Mouse (Mus musculus): ENCODE data around the gene Hoxd9. TPM values are rescaled to one million over a fixed set of nuclear protein-coding genes. Genes with fewer than 3 reads are reported as not detected.

The Hoxd9 gene
- polyA plus RNA-seq, 1 experiment from 2014 or later, result 0.13 TPM

DNA sequence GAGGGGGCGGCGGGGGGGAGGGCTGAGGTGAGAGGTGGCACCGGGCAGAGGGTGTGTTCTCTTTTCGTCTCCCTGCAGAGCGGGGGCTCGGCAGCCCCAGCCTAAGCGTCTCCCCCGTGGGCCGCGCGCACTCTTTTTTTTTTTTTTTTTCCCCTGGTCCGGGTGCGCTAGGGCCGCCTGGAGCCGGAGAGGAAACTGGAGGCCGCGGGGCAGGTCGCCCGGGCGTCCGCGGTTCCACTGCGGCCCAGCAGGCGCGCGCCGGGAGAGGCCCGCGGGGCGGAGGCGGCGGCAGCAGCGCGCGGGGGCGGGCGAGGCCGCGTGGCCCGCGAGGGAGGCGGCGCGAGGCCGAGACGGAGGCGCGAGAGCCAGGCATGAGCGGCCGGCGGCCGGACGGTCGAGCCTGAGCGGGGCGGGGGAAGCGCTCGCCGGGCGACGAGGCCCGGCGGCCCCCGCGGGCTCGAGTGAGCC, 7.5 kb downstream of the Hoxd9 start:
- Histone ChIP-seq H3K4me3 (ENCODE audit: low read depth, low read length) (peak overlapping the region; percentile 42), H3K27ac (ENCODE audit: low read depth) (no peak overlapping the region), H3K36me3 (ENCODE audit: insufficient read depth) (no peaks in the 10 kb centered on the region), H3K9ac (peak overlapping the region; percentile 36; the same call in 1 of the 2 replicates), H3K4me2 (peak overlapping the region; percentile 75), H3K9me3 (ENCODE audit: low read depth, low read length) (no peaks in the 10 kb centered on the region), H3K27me3 (ENCODE audit: insufficient read depth, low read length) (peaks cover 96% of the 10 kb centered on the region), H3K4me1 (ENCODE audit: insufficient read depth) (no peaks in the 10 kb centered on the region)
- 0 out of 2 replicates have a peak, but pooled peaks have one; percentile 22 for ATAC-seq (ENCODE audit: insufficient read depth)
- DNase-seq, result peak; percentile 49
- no peak for TF ChIP-seq CTCF (IDR thresholded peaks at IDR 0.05; ENCODE audit: low read depth)
- WGBS, result under 1% methylated on average over 55 of the region's 66 CpGs

DNA sequence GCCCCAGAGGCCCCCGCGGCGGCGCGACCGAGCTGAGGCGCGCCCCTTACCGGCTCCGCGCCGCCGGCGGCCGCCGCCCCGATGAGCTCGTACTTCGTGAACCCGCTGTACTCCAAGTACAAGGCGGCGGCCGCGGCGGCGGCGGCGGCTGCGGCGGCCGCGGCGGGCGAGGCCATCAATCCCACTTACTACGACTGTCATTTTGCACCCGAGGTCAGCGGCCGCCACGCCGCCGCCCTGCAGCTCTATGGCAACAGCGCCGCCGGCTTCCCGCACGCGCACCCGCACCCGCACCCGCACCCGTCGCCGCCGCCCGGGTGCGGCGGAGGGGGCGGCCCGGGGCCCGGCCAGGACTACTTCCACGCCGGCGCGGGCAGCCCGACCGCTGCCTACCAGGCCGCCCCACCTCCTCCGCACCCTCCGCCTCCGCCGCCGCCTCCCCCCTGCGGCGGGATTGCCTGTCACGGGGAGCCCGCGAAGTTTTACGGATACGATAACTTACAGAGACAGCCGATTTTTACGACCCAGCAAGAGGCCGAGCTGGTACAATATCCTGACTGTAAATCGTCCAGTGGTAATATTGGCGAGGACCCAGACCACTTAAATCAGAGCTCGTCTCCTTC, 8.1 kb downstream of the Hoxd9 start:
- ATAC-seq (ENCODE audit: insufficient read depth) (0 out of 2 replicates have a peak, but pooled peaks have one; percentile 44), DNase-seq (no peak)
- no peak overlapping the region for H3K27ac ChIP-seq (ENCODE audit: low read depth)
- no peaks in the 10 kb centered on the region for H3K4me1 ChIP-seq (ENCODE audit: insufficient read depth)
- H3K27me3 ChIP-seq (ENCODE audit: insufficient read depth, low read length), result peaks cover 96% of the 10 kb centered on the region
- under 1% methylated on average over 83 of the region's 85 CpGs for WGBS
- no peaks in the 10 kb centered on the region for H3K36me3 ChIP-seq (ENCODE audit: insufficient read depth)
- H3K4me3 ChIP-seq (ENCODE audit: low read depth, low read length), result peak overlapping the region; percentile 42
- H3K9me3 ChIP-seq (ENCODE audit: low read depth, low read length), result no peaks in the 10 kb centered on the region
- TF ChIP-seq CTCF (IDR thresholded peaks at IDR 0.05; ENCODE audit: low read depth), result no peak
- H3K4me2 ChIP-seq, result peak overlapping the region; percentile 75
- H3K9ac ChIP-seq, result peak overlapping the region; percentile 36; the same call in 1 of the 2 replicates

DNA sequence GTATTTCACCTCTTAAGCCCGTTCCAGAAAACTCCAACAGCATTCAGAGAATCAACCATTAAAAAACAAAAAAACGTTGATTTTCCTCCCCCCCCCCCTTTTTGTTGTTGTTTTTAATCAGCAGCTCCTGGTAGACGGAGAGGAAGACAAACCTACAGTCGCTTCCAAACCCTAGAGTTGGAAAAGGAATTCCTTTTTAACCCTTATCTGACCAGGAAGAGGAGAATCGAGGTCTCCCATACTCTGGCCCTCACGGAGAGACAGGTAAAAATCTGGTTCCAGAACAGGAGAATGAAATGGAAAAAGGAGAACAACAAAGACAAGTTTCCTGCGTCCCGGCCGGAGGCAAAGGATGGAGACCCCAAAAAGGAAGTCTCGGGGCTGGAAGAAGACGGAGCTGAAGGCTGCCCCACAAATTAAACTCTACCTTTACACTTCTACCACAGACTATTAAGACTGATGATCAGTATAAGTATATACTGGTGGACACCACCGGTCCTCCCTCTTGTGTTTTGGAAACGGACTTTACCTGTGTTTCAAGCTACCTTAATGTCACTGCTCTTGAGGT, 8.9 kb downstream of the Hoxd9 start:
- peaks cover 95% of the 10 kb centered on the region for H3K27me3 ChIP-seq (ENCODE audit: insufficient read depth, low read length)
- H3K9me3 ChIP-seq (ENCODE audit: low read depth, low read length), result no peaks in the 10 kb centered on the region
- no peak for DNase-seq
- peak overlapping the region; percentile 42; the same call in 1 of the 2 replicates for H3K4me3 ChIP-seq (ENCODE audit: low read depth, low read length)
- H3K36me3 ChIP-seq (ENCODE audit: insufficient read depth), result no peaks in the 10 kb centered on the region
- 1% methylated on average over 13 of the region's 13 CpGs for WGBS
- no peak overlapping the region for H3K9ac ChIP-seq
- no peak overlapping the region for H3K4me2 ChIP-seq
- TF ChIP-seq CTCF (IDR thresholded peaks at IDR 0.05; ENCODE audit: low read depth), result no peak
- ATAC-seq (ENCODE audit: insufficient read depth), result no peak
- H3K27ac ChIP-seq (ENCODE audit: low read depth), result no peak overlapping the region
- H3K4me1 ChIP-seq (ENCODE audit: insufficient read depth), result no peaks in the 10 kb centered on the region

DNA sequence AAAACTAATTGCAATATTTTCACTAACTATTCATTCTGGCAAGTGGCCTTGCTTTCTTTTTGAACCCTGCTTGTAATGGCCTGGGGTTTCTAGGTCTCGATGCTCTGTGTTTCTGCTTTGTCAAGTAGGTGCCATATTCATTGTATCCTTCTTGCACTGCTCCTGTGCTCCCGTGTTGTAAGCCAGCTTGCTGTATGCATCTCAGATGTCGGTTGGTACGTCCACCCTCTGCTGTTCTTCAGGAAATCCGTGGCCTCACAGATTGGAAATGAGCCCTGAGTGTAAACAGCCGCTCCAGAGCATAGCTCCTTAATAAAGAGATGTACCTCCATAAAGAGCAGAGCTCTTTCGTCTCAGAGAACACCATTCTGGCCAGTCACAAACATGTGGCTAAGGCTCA, 10.1 kb downstream of the Hoxd9 start:
- H3K4me3 ChIP-seq (ENCODE audit: low read depth, low read length), result no peak overlapping the region
- no peak for ATAC-seq (ENCODE audit: insufficient read depth)
- no peak overlapping the region for H3K9ac ChIP-seq
- H3K36me3 ChIP-seq (ENCODE audit: insufficient read depth), result no peaks in the 10 kb centered on the region
- DNase-seq, result no peak
- no peaks in the 10 kb centered on the region for H3K4me1 ChIP-seq (ENCODE audit: insufficient read depth)
- WGBS, result 12% methylated on average over 7 of the region's 7 CpGs
- no peak for TF ChIP-seq CTCF (IDR thresholded peaks at IDR 0.05; ENCODE audit: low read depth)
- no peak overlapping the region for H3K27ac ChIP-seq (ENCODE audit: low read depth)
- no peak overlapping the region for H3K4me2 ChIP-seq
- H3K27me3 ChIP-seq (ENCODE audit: insufficient read depth, low read length), result peaks cover 95% of the 10 kb centered on the region
- H3K9me3 ChIP-seq (ENCODE audit: low read depth, low read length), result no peaks in the 10 kb centered on the region

DNA sequence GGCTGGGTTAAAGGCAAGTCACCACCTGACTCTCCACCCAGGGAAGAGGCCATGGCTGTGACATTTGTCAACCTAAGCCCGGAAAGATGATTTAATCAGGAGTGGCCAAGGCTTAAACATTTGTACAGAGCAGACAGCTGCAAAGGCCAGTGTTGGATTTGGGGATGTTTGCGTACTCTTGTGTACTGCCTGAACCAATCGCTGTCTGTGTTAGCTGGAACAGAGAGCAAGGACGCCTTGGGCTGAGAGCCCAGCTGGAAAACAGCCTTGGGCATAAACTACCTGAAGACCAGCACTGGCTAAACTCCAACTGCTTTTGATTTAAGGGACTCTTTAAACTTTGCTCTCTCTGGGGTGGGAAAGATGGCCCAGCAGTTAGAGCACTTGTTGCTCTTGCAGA, 11.1 kb downstream of the Hoxd9 start:
- ATAC-seq (ENCODE audit: insufficient read depth), result no peak
- Histone ChIP-seq H3K9ac (no peak overlapping the region), H3K4me1 (ENCODE audit: insufficient read depth) (no peaks in the 10 kb centered on the region), H3K9me3 (ENCODE audit: low read depth, low read length) (no peaks in the 10 kb centered on the region), H3K27ac (ENCODE audit: low read depth) (no peak overlapping the region), H3K36me3 (ENCODE audit: insufficient read depth) (no peaks in the 10 kb centered on the region), H3K4me2 (no peak overlapping the region), H3K4me3 (ENCODE audit: low read depth, low read length) (no peak overlapping the region), H3K27me3 (ENCODE audit: insufficient read depth, low read length) (peaks cover 95% of the 10 kb centered on the region)
- DNase-seq, result no peak
- TF ChIP-seq CTCF (IDR thresholded peaks at IDR 0.05; ENCODE audit: low read depth), result no peak
- 9% methylated on average over 4 of the region's 4 CpGs for WGBS

DNA sequence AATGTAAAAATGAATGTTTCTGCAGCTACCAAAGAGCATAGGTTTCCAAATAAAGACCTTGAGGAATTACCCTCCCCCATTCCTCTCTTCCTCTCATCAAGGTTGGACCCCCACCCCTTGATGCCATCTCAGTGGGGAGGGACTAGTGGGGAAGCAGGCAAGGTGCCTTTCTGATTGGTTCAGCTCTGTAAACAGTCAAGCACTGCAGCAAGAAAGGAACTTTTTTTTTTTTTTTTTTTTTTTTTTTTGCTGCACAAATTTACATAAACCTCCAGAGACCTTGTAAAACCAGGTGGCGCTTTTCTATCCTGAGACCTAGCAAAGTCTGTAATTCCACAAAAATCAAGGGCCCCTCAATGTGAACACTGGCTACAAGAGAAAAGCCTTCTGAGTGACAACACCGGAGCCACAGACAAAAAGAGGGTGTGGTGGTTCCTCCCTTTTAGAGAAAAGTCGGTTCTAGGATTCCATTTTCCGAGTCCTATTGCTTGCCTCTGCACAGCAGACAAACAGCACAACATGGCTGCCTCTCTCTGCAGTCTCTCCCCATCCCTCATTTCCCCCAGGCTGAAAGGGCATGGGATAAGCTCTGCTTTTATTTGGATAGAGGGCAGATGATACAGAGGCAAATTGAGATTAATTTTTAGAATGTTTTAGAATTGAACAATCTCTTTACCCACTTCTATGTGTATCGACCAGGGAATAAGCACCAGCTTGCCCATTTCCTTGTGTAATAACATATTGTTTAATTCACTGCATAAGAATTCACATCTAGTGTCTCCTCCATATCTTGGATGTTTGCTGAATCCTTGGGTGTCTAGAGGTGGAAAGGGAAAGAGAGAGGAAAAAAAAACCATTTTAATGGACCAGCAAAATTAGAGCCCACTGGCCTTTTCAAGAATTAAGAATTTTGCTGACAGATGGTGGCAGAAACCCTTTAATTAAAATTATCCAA, 12.2 kb downstream of the Hoxd9 start:
- no peak overlapping the region for H3K9ac ChIP-seq
- H3K9me3 ChIP-seq (ENCODE audit: low read depth, low read length), result no peaks in the 10 kb centered on the region
- DNase-seq, result no peak
- no peaks in the 10 kb centered on the region for H3K4me1 ChIP-seq (ENCODE audit: insufficient read depth)
- no peak overlapping the region for H3K4me2 ChIP-seq
- no peak for ATAC-seq (ENCODE audit: insufficient read depth)
- no peak for TF ChIP-seq CTCF (IDR thresholded peaks at IDR 0.05; ENCODE audit: low read depth)
- H3K36me3 ChIP-seq (ENCODE audit: insufficient read depth), result no peaks in the 10 kb centered on the region
- H3K27me3 ChIP-seq (ENCODE audit: insufficient read depth, low read length), result peaks cover 95% of the 10 kb centered on the region
- H3K4me3 ChIP-seq (ENCODE audit: low read depth, low read length), result no peak overlapping the region
- 5% methylated on average over 5 of the region's 5 CpGs for WGBS
- H3K27ac ChIP-seq (ENCODE audit: low read depth), result no peak overlapping the region

Measured in lung, embryonic 14.5 days (tissue).